In the genomic region with DNA sequence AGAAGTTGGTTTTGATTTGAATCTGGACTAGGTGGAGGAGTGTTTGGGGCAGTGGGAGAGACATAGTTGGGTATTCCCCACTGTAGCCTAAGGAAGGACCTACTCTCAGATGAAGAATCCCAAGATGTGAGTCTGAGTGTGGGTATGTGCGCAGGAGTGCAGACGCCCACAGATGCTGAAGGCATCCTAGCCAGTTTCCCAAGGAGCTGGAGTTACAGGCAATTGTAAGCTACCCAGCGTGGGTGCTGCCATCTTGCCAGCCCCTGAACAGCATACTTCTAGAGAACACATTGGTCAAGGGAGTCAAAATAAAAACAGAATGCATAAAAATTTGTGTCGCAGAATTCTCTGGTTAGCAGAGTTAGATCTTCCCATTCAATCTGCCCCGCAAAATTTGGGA, we compare ENCODE assay signal across 31 mouse cellular contexts.
DNase-seq lines count a peak whose midpoint lies in the region; ATAC-seq and TF ChIP-seq lines count a peak whose summit lies in the region.
"Had no signal": no experiment of that assay in that cellular context is flagged by ENCODE, and none has a peak within 500 bp of the region (broad histone marks: within the 10 kb centered on the region; RNA-seq: fewer than 3 reads in every experiment).

No protein-coding gene starts in this region.

- H3K36me3 ChIP-seq in forebrain, postnatal 0 days (ENCODE audit: insufficient read depth) = no peaks in the 10 kb centered on the region
- H3K36me3 ChIP-seq in forebrain, embryonic 14.5 days (ENCODE audit: control insufficient read depth, insufficient read depth, low read length) = no peaks in the 10 kb centered on the region
- H3K36me3 ChIP-seq in hindbrain, postnatal 0 days (ENCODE audit: insufficient read depth, low read length) = no peaks in the 10 kb centered on the region
- H3K36me3 ChIP-seq in hindbrain, embryonic 11.5 days (ENCODE audit: control insufficient read depth, insufficient read depth, low read length) = no peaks in the 10 kb centered on the region
- H3K36me3 ChIP-seq: limb, embryonic 10.5 days; limb, embryonic 15.5 days; liver, embryonic 13.5 days; midbrain, embryonic 12.5 days had no signal

- no peaks in the 10 kb centered on the region for H3K9me3 ChIP-seq in forebrain, postnatal 0 days (ENCODE audit: low read length)
- H3K9me3 ChIP-seq in forebrain, embryonic 14.5 days (replicated peaks; ENCODE audit: control insufficient read depth, low read length) = no peaks in the 10 kb centered on the region
- no peaks in the 10 kb centered on the region for H3K9me3 ChIP-seq in hindbrain, postnatal 0 days (ENCODE audit: low read length)
- no peaks in the 10 kb centered on the region for H3K9me3 ChIP-seq in hindbrain, embryonic 11.5 days (ENCODE audit: control insufficient read depth, low read length)
- H3K9me3 ChIP-seq: heart, embryonic 12.5 days; limb, embryonic 10.5 days; limb, embryonic 15.5 days; liver, embryonic 13.5 days; midbrain, embryonic 12.5 days had no signal

- H3K27me3 ChIP-seq in forebrain, postnatal 0 days (ENCODE audit: insufficient read depth, low read length) = no peaks in the 10 kb centered on the region
- no peaks in the 10 kb centered on the region for H3K27me3 ChIP-seq in forebrain, embryonic 14.5 days (replicated peaks; ENCODE audit: control insufficient read depth, insufficient read depth, low read length)
- H3K27me3 ChIP-seq in hindbrain, postnatal 0 days (ENCODE audit: insufficient read depth, low read length) = no peaks in the 10 kb centered on the region
- H3K27me3 ChIP-seq in hindbrain, embryonic 11.5 days (ENCODE audit: control insufficient read depth, insufficient read depth, low read length) = no peaks in the 10 kb centered on the region
- H3K27me3 ChIP-seq: heart, embryonic 12.5 days; limb, embryonic 15.5 days; liver, embryonic 13.5 days; megakaryocyte, embryonic 14.5 days; midbrain, embryonic 12.5 days had no signal

- H3K27ac ChIP-seq in forebrain, postnatal 0 days (ENCODE audit: low read depth, low read length) = peak overlapping the region; percentile 54
- no peak overlapping the region for H3K27ac ChIP-seq in forebrain, embryonic 14.5 days (ENCODE audit: low read depth, low read length)
- H3K27ac ChIP-seq in hindbrain, postnatal 0 days = peak overlapping the region; percentile 16
- H3K27ac ChIP-seq in hindbrain, embryonic 11.5 days (ENCODE audit: low read depth, low read length) = no peak overlapping the region
- H3K27ac ChIP-seq: limb, embryonic 10.5 days; limb, embryonic 15.5 days; liver, embryonic 13.5 days; midbrain, embryonic 12.5 days; stomach, postnatal 0 days had no signal

- H3K9ac ChIP-seq in forebrain, postnatal 0 days = no peak overlapping the region
- no peak overlapping the region for H3K9ac ChIP-seq in forebrain, embryonic 14.5 days (ENCODE audit: low read length)
- H3K9ac ChIP-seq in hindbrain, postnatal 0 days (replicated peaks; ENCODE audit: low read length) = no peak overlapping the region
- no peak overlapping the region for H3K9ac ChIP-seq in hindbrain, embryonic 11.5 days (ENCODE audit: low read depth, low read length)
- H3K9ac ChIP-seq: heart, embryonic 12.5 days; limb, embryonic 15.5 days; liver, embryonic 13.5 days; midbrain, embryonic 12.5 days had no signal

- no peak for DNase-seq in forebrain, postnatal 0 days
- no peak for DNase-seq in forebrain, embryonic 14.5 days (ENCODE audit: low spot score)
- DNase-seq in hindbrain, postnatal 0 days (ENCODE audit: low spot score) = no peak
- DNase-seq in hindbrain, embryonic 11.5 days (ENCODE audit: low spot score) = no peak
- peak; percentile 24 to 84 for DNase-seq in left cerebral cortex, postnatal 25 days (ENCODE audit: low spot score in 2 of 2)
- DNase-seq in left cerebral cortex, adult 11 months (ENCODE audit: low spot score) = no peak
- peak; percentile 64 for DNase-seq in brain, adult 2 months (ENCODE audit: low read depth, low spot score)
- no peak for DNase-seq in heart, adult 8-10 months (ENCODE audit: low spot score)
- DNase-seq: adrenal gland, adult 2 months; adrenal gland, postnatal 36 days; cerebellum, adult 2 months; cerebellum, postnatal 14 days; gastrocnemius, postnatal 10 days; heart, postnatal 4 days; kidney, adult 9 months; kidney, postnatal 10 days; liver, embryonic 13.5 days; lung, adult 18-20 months; lung, postnatal 4 days; thymus, adult 18-20 months; thymus, postnatal 25 days had no signal

- no peak for ATAC-seq in forebrain, postnatal 0 days
- no peak for ATAC-seq in forebrain, embryonic 14.5 days
- ATAC-seq in hindbrain, postnatal 0 days = no peak
- no peak for ATAC-seq in hindbrain, embryonic 11.5 days (ENCODE audit: low FRiP score)
- ATAC-seq: activated CD4-positive, CD25-positive, alpha-beta regulatory T cell, adult 4 months; intestine, postnatal 0 days; lung, postnatal 0 days had no signal

- no peak overlapping the region for H3K4me3 ChIP-seq in forebrain, postnatal 0 days (ENCODE audit: low read depth, low read length)
- H3K4me3 ChIP-seq in forebrain, embryonic 14.5 days (ENCODE audit: low read depth, low read length) = no peak overlapping the region
- H3K4me3 ChIP-seq in hindbrain, postnatal 0 days (ENCODE audit: low read length) = no peak overlapping the region
- H3K4me3 ChIP-seq in hindbrain, embryonic 11.5 days (ENCODE audit: low read depth, low read length) = no peak overlapping the region
- H3K4me3 ChIP-seq: erythroblast, embryonic 14.5 days; heart, embryonic 12.5 days; limb, embryonic 10.5 days; limb, embryonic 15.5 days; liver, embryonic 13.5 days; megakaryocyte, embryonic 14.5 days; midbrain, embryonic 12.5 days had no signal

- intact Hi-C loops in left cerebral cortex, postnatal 25 days (cut with DNase I) = no loop called here

- WGBS in forebrain, postnatal 0 days = 86% methylated on average over 5 of the region's 5 CpGs
- WGBS in forebrain, embryonic 14.5 days = 96% methylated on average over 5 of the region's 5 CpGs
- WGBS in hindbrain, postnatal 0 days = 88% methylated on average over 5 of the region's 5 CpGs
- WGBS in hindbrain, embryonic 11.5 days = 95% methylated on average over 5 of the region's 5 CpGs

- H3K4me1 ChIP-seq in forebrain, postnatal 0 days (ENCODE audit: insufficient read depth) = no peaks in the 10 kb centered on the region
- H3K4me1 ChIP-seq in forebrain, embryonic 14.5 days (ENCODE audit: control insufficient read depth, insufficient read depth, low read length) = no peaks in the 10 kb centered on the region
- no peaks in the 10 kb centered on the region for H3K4me1 ChIP-seq in hindbrain, postnatal 0 days (ENCODE audit: insufficient read depth, low read length)
- no peaks in the 10 kb centered on the region for H3K4me1 ChIP-seq in hindbrain, embryonic 11.5 days (replicated peaks; ENCODE audit: control insufficient read depth, insufficient read depth, low read length)
- H3K4me1 ChIP-seq: limb, embryonic 10.5 days; liver, embryonic 13.5 days; megakaryocyte, embryonic 14.5 days; midbrain, embryonic 12.5 days had no signal

- TF ChIP-seq CTCF in forebrain, postnatal 0 days (IDR thresholded peaks at IDR 0.05; ENCODE audit: low read depth) = no peak
- TF ChIP-seq CTCF in hindbrain, postnatal 0 days (IDR thresholded peaks at IDR 0.05; ENCODE audit: low read depth) = no peak

- H3K4me2 ChIP-seq in forebrain, postnatal 0 days (ENCODE audit: low read depth) = no peak overlapping the region
- no peak overlapping the region for H3K4me2 ChIP-seq in forebrain, embryonic 14.5 days (ENCODE audit: low read length)
- H3K4me2 ChIP-seq in hindbrain, postnatal 0 days (ENCODE audit: low read depth, low read length) = no peak overlapping the region
- no peak overlapping the region for H3K4me2 ChIP-seq in hindbrain, embryonic 11.5 days (replicated peaks; ENCODE audit: low read depth, low read length)
- H3K4me2 ChIP-seq: heart, embryonic 12.5 days; limb, embryonic 15.5 days; liver, embryonic 13.5 days; midbrain, embryonic 12.5 days had no signal

Comparison
In these comparisons a context has a peak if more than half of its experiments do, and no peak if none do; other contexts are left out.
1. DNase-seq: peak in left cerebral cortex, postnatal 25 days (2 of 2) and brain, adult 2 months (single experiment); none in forebrain, postnatal 0 days (single experiment), forebrain, embryonic 14.5 days (single experiment), hindbrain, postnatal 0 days (single experiment), hindbrain, embryonic 11.5 days (single experiment), left cerebral cortex, adult 11 months (single experiment) and heart, adult 8-10 months (single experiment).
2. H3K27ac ChIP-seq: peak in forebrain, postnatal 0 days (single experiment) and hindbrain, postnatal 0 days (single experiment); none in forebrain, embryonic 14.5 days (single experiment) and hindbrain, embryonic 11.5 days (single experiment).